Mouse (Mus musculus) brain, embryonic 14.5 days (tissue): ENCODE results near the gene Trim33.

ENCODE experiments used
- CTCF ChIP-seq: fragments of 200-500 bp; IDR thresholded peaks from 2 replicates; pipeline ENCODE4 v1.5.1; 2012; ENCODE audit warnings: inconsistent platforms, mild to moderate bottlenecking, moderate library complexity, borderline replicate concordance; ENCODE audit not compliant: insufficient read depth, insufficient read length; ENCODE audit errors: extremely low read depth
- POLR2A ChIP-seq: fragments of 200-500 bp; IDR thresholded peaks from 2 replicates; pipeline ENCODE4 v1.6.1; 2012; ENCODE audit warnings: mild to moderate bottlenecking, inconsistent platforms, borderline replicate concordance; ENCODE audit not compliant: poor library complexity, insufficient read depth, insufficient read length, severe bottlenecking; ENCODE audit errors: extremely low read depth

GRCm38 (mm10) chr3:103375181-103375855 lies 96.2 kb downstream of the Trim33 start:
- TF ChIP-seq CTCF (no peak), POLR2A (no peak)
